Mouse (Mus musculus) CH12.LX (cell line): ENCODE measurements around the gene Rbpjl.

Experiments
- CTCF ChIP-seq, 2 experiments: IDR thresholded peaks in 1 of 2; conservative IDR thresholded peaks in 1 of 2; 2 replicates each; pipeline ENCODE4 v1.5.1; 2011 to 2012; ENCODE audit warnings: low read depth in 2 of 2, low read length in 2 of 2, improper control_type of control experiment in 1 of 2, inconsistent platforms in 1 of 2, mild to moderate bottlenecking in 1 of 2, moderate library complexity in 1 of 2
- EP300 ChIP-seq: IDR thresholded peaks from 2 replicates; pipeline ENCODE4 v1.6.1; 2011; ENCODE audit warnings: low read length, improper control_type of control experiment
- NELFE ChIP-seq: IDR thresholded peaks from 2 replicates; pipeline ENCODE4 v1.6.1; 2011; ENCODE audit warnings: low read depth, low read length, improper control_type of control experiment

DNA sequence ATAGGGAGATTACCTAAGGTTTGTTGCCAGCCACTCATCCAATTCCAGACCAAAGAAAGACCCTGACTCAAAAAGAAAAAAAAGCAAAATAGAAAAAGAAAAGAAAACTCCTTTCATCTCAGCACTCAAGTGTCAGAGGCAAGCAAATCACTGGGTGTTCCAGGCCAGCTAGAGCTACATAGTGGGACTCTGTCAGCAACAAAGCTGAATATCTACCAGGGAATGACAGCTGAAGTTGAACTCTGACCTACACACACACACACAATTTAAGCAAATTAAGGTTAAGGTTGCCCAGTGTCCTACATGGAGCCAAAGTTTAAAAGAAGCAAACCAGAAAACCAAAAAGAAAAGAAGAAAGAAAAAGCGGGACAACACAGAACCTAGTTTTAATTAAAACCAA is 45.2 kb downstream of the Rbpjl start:
- TF ChIP-seq CTCF (conservative IDR thresholded peaks at IDR 0.05 in 1 of 2, IDR thresholded peaks at IDR 0.05 in 1 of 2; ENCODE audit: low read depth in 2 of 2, low read length in 2 of 2) (no peak), NELFE (no peak), EP300 (no peak)
